Mouse (Mus musculus) ovary, postnatal 14 days (tissue): ENCODE measurements around the gene Tipin.
"Not testable (repeated sequence)": the region's sequence is repeated elsewhere in the genome, so short reads cannot be mapped to it uniquely, and the experiment has no call there.

Source experiments
- DNase-seq: peaks from one replicate; pipeline ENCODE4 v3.0.0; 2022; ENCODE audit warnings: low spot score

Gene Tipin

GRCm38 (mm10) chr9:64281105-64281780 is at the start of gene Tipin:
Gene Tipin (plus strand): TSS chr9:64281581.
- peak; percentile 96 for DNase-seq

- DNase-seq: no peak
These were observed 49.7 kb upstream of the Tipin start for GRCm38 (mm10) chr9:64231674-64232073.

GRCm38 (mm10) chr9:64232257-64232957 is 49.0 kb upstream of the Tipin start:
- DNase-seq: no peak

- DNase-seq: no peak
These were observed 47.7 kb upstream of the Tipin start for GRCm38 (mm10) chr9:64233656-64234055.

GRCm38 (mm10) chr9:64234768-64235435 is 46.5 kb upstream of the Tipin start, which contains the start of gene Uchl4:
Gene Uchl4 (plus strand): TSS chr9:64235201.
- no peak for DNase-seq

DNA sequence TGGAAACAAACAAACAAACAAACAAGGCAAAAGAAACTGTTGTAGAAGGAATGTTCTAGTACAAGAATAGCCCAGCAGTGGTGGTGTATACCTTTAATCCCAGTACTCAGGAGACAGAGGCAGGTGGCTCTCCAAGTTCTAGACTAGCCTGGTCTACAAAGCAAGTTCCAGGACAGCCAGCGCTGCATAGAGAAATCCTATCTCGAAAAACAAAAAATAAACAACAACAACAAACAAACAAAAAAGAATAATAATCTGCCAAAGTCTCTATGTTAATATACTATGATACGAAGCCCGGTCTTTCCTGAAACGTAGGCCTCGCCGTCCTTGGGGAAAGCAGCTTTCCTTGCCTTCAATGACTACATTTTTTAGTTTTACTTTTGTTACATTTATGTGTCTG is 45.3 kb upstream of the Tipin start:
- DNase-seq: no peak

- DNase-seq: no peak
These were observed 41.3 kb upstream of the Tipin start for GRCm38 (mm10) chr9:64240116-64240515.

DNA sequence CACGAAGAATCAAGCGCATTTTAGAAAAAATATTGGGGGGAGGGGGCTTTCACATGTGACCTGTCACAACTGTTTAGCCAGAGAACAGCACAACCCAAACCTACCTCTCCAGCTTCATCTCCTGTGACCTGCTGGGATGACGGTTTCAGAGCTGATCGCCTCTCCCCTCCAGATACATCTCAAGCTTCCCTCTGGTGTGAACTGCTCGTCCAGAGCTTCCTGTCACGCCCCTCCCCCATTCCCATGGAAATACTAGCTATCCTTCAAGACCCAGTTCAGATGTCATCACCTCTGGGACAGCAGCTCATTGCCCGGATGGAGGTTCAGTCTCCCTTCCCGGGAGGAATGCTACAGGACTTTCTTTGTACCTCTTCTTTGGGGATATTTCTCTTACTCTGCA is 40.7 kb upstream of the Tipin start:
- DNase-seq: no peak

- no peak for DNase-seq
These were observed 39.0 kb upstream of the Tipin start for GRCm38 (mm10) chr9:64242381-64242831.

GRCm38 (mm10) chr9:64249371-64249770 is 32.0 kb upstream of the Tipin start:
- DNase-seq: no peak

DNA sequence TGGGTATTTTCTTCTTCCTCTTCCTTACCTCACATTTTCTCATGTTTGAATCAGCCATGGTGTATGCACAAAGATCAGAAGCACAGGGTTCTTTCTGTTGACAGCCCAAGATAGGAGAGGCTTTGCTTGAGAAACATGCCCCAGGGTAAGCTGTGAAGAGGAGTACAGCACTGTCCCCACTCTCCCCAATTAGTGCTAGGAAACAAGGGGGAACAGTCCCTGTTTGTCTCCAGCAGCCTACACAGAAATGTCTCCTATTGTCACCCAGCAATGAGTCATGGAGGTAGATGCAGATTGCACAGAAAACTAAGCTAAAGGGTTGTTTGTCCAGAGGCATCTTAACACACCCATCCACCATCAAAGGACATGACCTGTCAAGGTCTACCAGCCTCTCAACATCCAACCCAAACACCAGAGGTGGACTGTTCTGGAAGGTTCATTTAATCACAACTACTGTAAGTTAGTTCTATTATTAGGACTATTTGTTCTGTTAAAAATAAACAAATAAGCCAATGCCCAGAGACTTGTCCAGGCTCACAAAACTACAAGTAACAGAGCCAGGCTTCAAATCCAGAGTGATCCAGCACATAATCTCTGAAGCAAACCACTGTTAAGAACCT is 31.2 kb upstream of the Tipin start:
- no peak for DNase-seq

DNA sequence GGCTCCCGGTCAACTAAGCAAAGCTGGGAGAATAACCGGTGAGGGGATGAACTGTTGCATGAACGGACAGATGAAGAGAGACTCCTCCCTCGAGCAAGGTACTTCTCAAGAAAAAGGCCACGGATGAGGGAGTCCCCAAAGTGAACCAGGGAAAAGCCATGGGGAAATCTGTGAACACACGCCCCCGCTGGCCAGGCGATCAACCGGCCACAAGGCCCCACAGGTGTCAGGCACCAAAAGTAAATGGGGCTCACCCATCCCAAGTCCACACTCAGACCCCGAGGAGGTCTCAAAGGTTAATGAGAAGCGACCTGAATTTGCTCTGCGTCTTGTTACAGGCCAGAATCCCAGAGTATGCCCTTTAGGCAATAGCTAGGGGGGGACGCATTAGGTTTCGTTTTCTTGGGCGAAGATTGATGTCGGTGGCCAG is 28.8 kb upstream of the Tipin start:
- DNase-seq: peak; percentile 12

DNA sequence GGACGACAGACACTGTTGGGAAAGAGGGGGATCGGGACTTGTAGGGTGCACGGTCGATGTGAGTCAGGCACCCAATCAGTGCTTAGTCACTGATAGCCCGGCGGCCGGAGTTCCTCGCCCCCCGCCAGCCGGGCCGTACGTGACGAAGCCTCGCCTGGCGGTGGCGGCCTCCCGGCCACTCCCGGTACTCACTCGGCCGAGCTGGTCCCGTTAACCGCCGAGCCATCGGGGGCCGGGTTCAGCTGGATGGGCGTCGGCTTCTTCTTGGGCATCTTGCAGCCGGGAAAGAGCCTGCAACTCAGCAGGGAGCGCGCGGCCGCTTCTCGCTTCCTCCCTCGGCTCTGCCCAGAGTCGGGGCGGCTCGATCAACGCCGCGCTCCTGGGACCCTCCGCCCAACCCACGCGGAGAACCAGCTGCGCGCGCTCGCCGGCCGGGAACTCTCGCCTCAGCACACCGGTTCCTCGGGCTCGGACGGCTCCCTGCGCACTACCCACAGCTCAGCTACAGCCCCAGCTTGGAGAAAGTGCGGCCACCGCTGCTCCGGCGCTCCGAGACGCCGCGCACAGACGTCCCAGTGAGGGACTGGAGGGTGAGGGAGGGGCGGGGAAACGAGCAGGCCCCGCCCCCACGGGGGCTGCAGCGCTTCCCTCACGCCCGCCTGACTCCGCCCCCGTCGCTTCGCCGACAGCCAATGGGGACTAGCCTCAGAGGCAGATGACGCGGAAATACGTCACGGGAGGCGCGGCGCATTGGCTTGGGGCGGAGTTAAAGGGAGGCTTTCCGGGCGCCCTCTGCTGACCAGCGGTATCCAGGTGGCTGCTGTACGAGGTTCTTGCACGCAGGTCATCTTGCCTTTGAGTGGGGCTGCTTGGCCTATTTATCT is 28.1 kb upstream of the Tipin start, which contains the start of gene Map2k1:
Gene Map2k1, minus strand, starts transcription at position 611 of the 884 bp plus-strand sequence.
- DNase-seq: peak; percentile 100

GRCm38 (mm10) chr9:64255422-64255821 is 26.0 kb upstream of the Tipin start:
- no peak for DNase-seq

- DNase-seq: no peak
These were observed 25.2 kb upstream of the Tipin start for GRCm38 (mm10) chr9:64256204-64256603.

GRCm38 (mm10) chr9:64259906-64260305 is 21.5 kb upstream of the Tipin start:
- DNase-seq: no peak

DNA sequence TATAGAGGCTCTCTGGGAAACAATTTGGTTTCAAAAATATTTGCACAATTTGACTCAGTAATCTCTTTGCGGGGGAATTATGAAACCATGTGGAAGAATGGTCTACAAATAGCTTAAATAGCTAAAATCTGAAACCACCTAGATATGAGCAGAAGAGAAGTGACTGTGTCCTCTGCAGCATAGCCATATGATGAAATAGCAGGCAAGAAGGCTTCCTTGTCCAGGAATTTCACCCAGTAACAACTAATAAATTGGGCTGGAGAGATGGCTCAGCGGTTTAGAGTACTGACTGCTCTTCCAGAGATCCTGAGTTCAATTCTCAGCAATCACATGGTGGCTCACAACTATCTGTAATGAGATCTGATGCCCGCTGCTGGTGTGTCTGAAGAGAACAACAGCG is 20.4 kb upstream of the Tipin start:
- no peak for DNase-seq

DNA sequence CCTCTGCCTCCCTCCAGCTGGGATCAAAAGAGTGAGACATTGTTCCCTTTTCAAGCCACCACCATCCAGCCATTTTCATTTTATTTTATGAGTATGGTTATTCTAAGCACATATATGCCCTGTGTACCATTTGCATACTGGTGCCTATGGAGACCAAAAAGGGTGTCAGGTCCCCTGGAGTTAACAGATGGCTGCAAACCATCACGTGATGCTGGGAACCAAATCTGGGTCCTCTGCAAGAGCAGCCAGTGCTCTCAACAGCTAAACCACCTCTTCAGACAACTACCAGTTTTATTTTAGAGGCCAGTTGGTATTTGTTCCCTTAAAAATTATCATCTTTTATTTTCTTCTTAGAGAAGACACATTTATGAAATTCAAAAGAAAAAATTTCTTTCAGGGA is 16.6 kb upstream of the Tipin start:
- DNase-seq: no peak

DNA sequence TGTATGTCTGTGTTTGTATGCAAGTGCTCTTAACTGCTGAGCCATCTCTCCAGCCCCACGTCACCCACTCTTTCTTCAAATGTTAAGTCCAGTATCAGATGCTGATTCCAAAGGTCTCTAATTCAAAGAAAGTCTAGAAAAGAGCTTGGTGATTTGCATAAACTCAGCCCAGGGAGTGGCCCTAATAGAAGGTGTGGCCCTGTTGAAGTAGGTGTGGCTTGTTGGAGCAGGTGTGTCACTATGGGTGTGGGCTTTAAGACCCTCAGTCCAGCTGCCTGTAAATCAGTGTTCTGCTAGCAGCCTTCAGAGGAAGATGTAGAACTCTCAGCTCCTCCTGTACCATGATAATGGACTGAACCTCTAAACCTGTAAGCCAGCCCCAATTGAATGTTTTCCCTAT is 14.2 kb upstream of the Tipin start:
- no peak for DNase-seq

GRCm38 (mm10) chr9:64268196-64268595 is 13.2 kb upstream of the Tipin start:
- DNase-seq: no peak

- DNase-seq: not testable (repeated sequence)
These were observed 12.5 kb upstream of the Tipin start for GRCm38 (mm10) chr9:64268836-64269235.
